8 mouse cellular contexts compared by ENCODE assay signal in genomic region chr11:77624002-77624401, GRCm38 (mm10). TPM values are rescaled to one million over a fixed set of nuclear protein-coding genes. Genes with fewer than 3 reads are reported as not detected.
DNase-seq lines count a peak whose midpoint lies in the region; ATAC-seq and TF ChIP-seq lines count a peak whose summit lies in the region.

No protein-coding gene starts in this region.

- H3K4me1 ChIP-seq in heart, embryonic 10.5 days, result peaks cover 24% of the 10 kb centered on the region
- H3K4me1 ChIP-seq in testis, adult 2 months (ENCODE audit: control insufficient read depth, insufficient read depth, low read length), result peaks cover 13% of the 10 kb centered on the region
- H3K4me1 ChIP-seq in liver, embryonic 14.5 days (replicated peaks; ENCODE audit: control insufficient read depth in 2 of 2, insufficient read depth in 2 of 2, low read length in 1 of 2), result peaks cover 27 to 34% of the 10 kb centered on the region in 2 experiments

- H3K9ac ChIP-seq in liver, embryonic 14.5 days (replicated peaks), result no peak overlapping the region; the same call in 1 of the 2 replicates

- TF ChIP-seq CTCF in testis, adult 2 months (IDR thresholded peaks at IDR 0.05; ENCODE audit: control insufficient read depth, insufficient read depth, insufficient replicate concordance, low read depth, low read length), result no peak
- no peak for TF ChIP-seq CTCF in liver, embryonic 14.5 days (IDR thresholded peaks at IDR 0.05; ENCODE audit: low read depth)

- WGBS in heart, embryonic 10.5 days, result 22% methylated on average over 5 of the region's 5 CpGs
- 29% methylated on average over 5 of the region's 5 CpGs for WGBS in liver, embryonic 14.5 days (ENCODE audit: insufficient replicate concordance)

- DNase-seq in heart, embryonic 10.5 days (ENCODE audit: low spot score), result no peak
- no peak for DNase-seq in heart, postnatal 10 days
- no peak for DNase-seq in testis, postnatal 14 days (ENCODE audit: low spot score)
- DNase-seq in liver, embryonic 14.5 days (ENCODE audit: low read depth in 3 of 3, low spot score in 3 of 3), result no peak
- no peak for DNase-seq in retina, postnatal 1 day
- no peak for DNase-seq in left cerebral cortex, adult 8-10 months (ENCODE audit: low spot score in 2 of 2)

- TF ChIP-seq POLR2A in testis, adult 2 months (IDR thresholded peaks at IDR 0.05; ENCODE audit: control insufficient read depth, low read depth, low read length), result no peak

- no peak for ATAC-seq in liver, embryonic 14.5 days (ENCODE audit: insufficient read depth)
- ATAC-seq in erythroid progenitor cell, adult 5-6 weeks (replicated peaks; ENCODE audit: low FRiP score, poor library complexity, severe bottlenecking), result no peak

- H3K27ac ChIP-seq in heart, embryonic 10.5 days, result no peak overlapping the region
- no peak overlapping the region for H3K27ac ChIP-seq in testis, adult 2 months (ENCODE audit: control insufficient read depth, insufficient read depth, low read depth, low read length)
- no peak overlapping the region for H3K27ac ChIP-seq in liver, embryonic 14.5 days

- H3K4me2 ChIP-seq in liver, embryonic 14.5 days (ENCODE audit: low read depth), result peak overlapping the region; percentile 74

- H3K27me3 ChIP-seq in heart, embryonic 10.5 days (ENCODE audit: insufficient read depth, poor library complexity, severe bottlenecking), result no peaks in the 10 kb centered on the region
- no peaks in the 10 kb centered on the region for H3K27me3 ChIP-seq in testis, adult 2 months (ENCODE audit: control insufficient read depth, insufficient read depth, low read length)
- H3K27me3 ChIP-seq in liver, embryonic 14.5 days (ENCODE audit: control insufficient read depth, insufficient read depth, low read length), result no peaks in the 10 kb centered on the region; the same call in 1 of the 2 replicates

- no peaks in the 10 kb centered on the region for H3K36me3 ChIP-seq in heart, embryonic 10.5 days
- H3K36me3 ChIP-seq in testis, adult 2 months (ENCODE audit: control insufficient read depth, insufficient read depth, low read length), result no peaks in the 10 kb centered on the region
- H3K36me3 ChIP-seq in liver, embryonic 14.5 days (replicated peaks; ENCODE audit: control insufficient read depth, insufficient read depth, low read depth), result no peaks in the 10 kb centered on the region

- TF ChIP-seq EP300 in liver, embryonic 14.5 days (IDR thresholded peaks at IDR 0.05; ENCODE audit: low read depth), result no peak

- H3K4me3 ChIP-seq in heart, embryonic 10.5 days, result peak overlapping the region; percentile 58
- H3K4me3 ChIP-seq in testis, adult 2 months (ENCODE audit: control insufficient read depth, low read depth, low read length), result peak overlapping the region; percentile 82
- no peak overlapping the region; a peak in 1 of 4 replicates for H3K4me3 ChIP-seq in liver, embryonic 14.5 days (ENCODE audit: insufficient read depth in 1 of 2, low read depth in 2 of 2, low read length in 2 of 2)

- no peaks in the 10 kb centered on the region for H3K9me3 ChIP-seq in heart, embryonic 10.5 days
- no peaks in the 10 kb centered on the region for H3K9me3 ChIP-seq in liver, embryonic 14.5 days (ENCODE audit: control insufficient read depth, low read length)

- intact Hi-C loops in heart, postnatal 10 days (cut with DNase I), result loop anchor here (10.0 kb wide), 1 partner anchor 309 kb away; no protein-coding TSS in a partner anchor

RNA-seq across cellular contexts. Expression of gene Taok1, which starts 16.4 kb away (rescaled TPM):
- polyA plus RNA-seq in heart, embryonic 10.5 days (2016; fragmentation: Nextera tagmentation; extraction: Ambion mirVana), result 10.9 and 12.8 TPM in 2 replicates
- 10 to 100 TPM; 64.3 to 67.1 TPM for total RNA-seq in heart, postnatal 10 days (2021)
- 4.5 and 5.8 TPM in 2 replicates for polyA plus RNA-seq in testis, adult 2 months (2012; rRNA removed)
- polyA plus RNA-seq in liver, embryonic 14.5 days (2012; rRNA removed), result 2.5 and 3.3 TPM in 2 replicates
- polyA plus RNA-seq in liver, embryonic 14.5 days (2014; fragmentation: Nextera tagmentation; extraction: Ambion mirVana), result 4.0 and 5.1 TPM in 2 replicates
- 25.6 and 28.9 TPM in 2 replicates for total RNA-seq in erythroid progenitor cell, adult 5-6 weeks (2015; ENCODE audit: low replicate concordance)
- 35.2 and 43.4 TPM in 2 replicates for total RNA-seq in erythroid progenitor cell, adult 5-6 weeks (2017; ENCODE audit: low replicate concordance)
- total RNA-seq in left cerebral cortex, adult 8-10 months (2022), result 100 to 1,000 TPM in 2 of 4 experiments, 10 to 100 TPM in 2; 92.7 to 112 (median 102) TPM

Comparison
In these comparisons a context has a peak if more than half of its experiments do, and no peak if none do; other contexts are left out.
1. H3K4me3 ChIP-seq: peak in heart, embryonic 10.5 days (single experiment) and testis, adult 2 months (single experiment); none in liver, embryonic 14.5 days (0 of 2).